Mouse (Mus musculus) testis, adult 2 months (tissue): Measurements from ENCODE around the gene Pmepa1.

Experiments used
- CTCF ChIP-seq: fragments of 200-500 bp; IDR thresholded peaks from 2 replicates; pipeline ENCODE4 v1.5.1; 2012; ENCODE audit warnings: low read depth, mild to moderate bottlenecking, inconsistent platforms, low read length, moderate library complexity; ENCODE audit not compliant: control insufficient read depth, insufficient read depth, insufficient replicate concordance
- POLR2A ChIP-seq: fragments of 200-500 bp; IDR thresholded peaks from 2 replicates; pipeline ENCODE4 v1.6.1; 2012; ENCODE audit warnings: low read depth, mild to moderate bottlenecking, inconsistent platforms, low read length, moderate library complexity; ENCODE audit not compliant: control insufficient read depth

- no peak for TF ChIP-seq CTCF
- no peak for TF ChIP-seq POLR2A
Measured at GRCm38 (mm10) chr2:173250411-173250810, 25.9 kb downstream of the Pmepa1 start.
